ENCODE assay signal across 10 mouse cellular contexts in genomic region chr8:88523621-88524020, GRCm38 (mm10). TPM values are rescaled to one million over a fixed set of nuclear protein-coding genes. Genes with fewer than 3 reads are reported as not detected.
DNase-seq lines count a peak whose midpoint lies in the region; ATAC-seq lines count a peak whose summit lies in the region.
"Had no signal": no experiment of that assay in that cellular context is flagged by ENCODE, and none has a peak within 500 bp of the region (broad histone marks: within the 10 kb centered on the region; RNA-seq: fewer than 3 reads in every experiment).

No protein-coding gene starts in this region.

- DNase-seq in kidney, postnatal 4 days: peak; percentile 21 to 42
- no peak for DNase-seq in kidney, postnatal 10 days
- no peak for DNase-seq in ovary, postnatal 36 days (ENCODE audit: low spot score)
- DNase-seq in yolk sac, embryonic 10.5 days (ENCODE audit: low spot score): no peak
- DNase-seq: cerebellum, adult 11 months; layer of hippocampus, postnatal 36 days had no signal

- peaks cover 61% of the 10 kb centered on the region for H3K4me1 ChIP-seq in forebrain, embryonic 12.5 days
- peaks cover 19% of the 10 kb centered on the region; the same call in 1 of the 2 replicates for H3K4me1 ChIP-seq in intestine, embryonic 16.5 days (ENCODE audit: control insufficient read depth, insufficient read depth, low read length)
- H3K4me1 ChIP-seq in neural tube, embryonic 13.5 days (replicated peaks): peaks cover 68% of the 10 kb centered on the region

- peaks cover 34% of the 10 kb centered on the region for H3K27me3 ChIP-seq in forebrain, embryonic 12.5 days
- peaks cover 6% of the 10 kb centered on the region; the same call in 1 of the 2 replicates for H3K27me3 ChIP-seq in intestine, embryonic 16.5 days (replicated peaks; ENCODE audit: control insufficient read depth, insufficient read depth, low read length)
- peaks cover 15% of the 10 kb centered on the region; the same call in 1 of the 2 replicates for H3K27me3 ChIP-seq in neural tube, embryonic 13.5 days

- no peaks in the 10 kb centered on the region for H3K9me3 ChIP-seq in forebrain, embryonic 12.5 days
- H3K9me3 ChIP-seq in intestine, embryonic 16.5 days (ENCODE audit: control insufficient read depth, low read length): no peaks in the 10 kb centered on the region
- H3K9me3 ChIP-seq in neural tube, embryonic 13.5 days: no peaks in the 10 kb centered on the region

- 23% methylated on average over 4 of the region's 4 CpGs for WGBS in forebrain, embryonic 12.5 days
- WGBS in intestine, embryonic 16.5 days: 38% methylated on average over 4 of the region's 4 CpGs
- WGBS in neural tube, embryonic 13.5 days: 23% methylated on average over 4 of the region's 4 CpGs

- no peaks in the 10 kb centered on the region; the same call in 1 of the 2 replicates for H3K36me3 ChIP-seq in forebrain, embryonic 12.5 days (replicated peaks)
- H3K36me3 ChIP-seq in intestine, embryonic 16.5 days (ENCODE audit: control insufficient read depth, insufficient read depth, low read length): no peaks in the 10 kb centered on the region
- no peaks in the 10 kb centered on the region for H3K36me3 ChIP-seq in neural tube, embryonic 13.5 days

- peak overlapping the region; percentile 84 for H3K4me3 ChIP-seq in forebrain, embryonic 12.5 days (replicated peaks)
- 0 out of 2 replicates have a peak overlapping the region, but pooled peaks have one; percentile 74 for H3K4me3 ChIP-seq in intestine, embryonic 16.5 days (ENCODE audit: low read length)
- H3K4me3 ChIP-seq in neural tube, embryonic 13.5 days: peak overlapping the region; percentile 81

- H3K9ac ChIP-seq in forebrain, embryonic 12.5 days: peak overlapping the region; percentile 14; the same call in 1 of the 2 replicates
- no peak overlapping the region for H3K9ac ChIP-seq in intestine, embryonic 16.5 days (ENCODE audit: low read depth, low read length)
- H3K9ac ChIP-seq in neural tube, embryonic 13.5 days: peak overlapping the region; percentile 41; the same call in 1 of the 2 replicates

- peak overlapping the region; percentile 97 for H3K4me2 ChIP-seq in forebrain, embryonic 12.5 days
- peak overlapping the region; percentile 99 for H3K4me2 ChIP-seq in intestine, embryonic 16.5 days (ENCODE audit: low read depth, low read length)
- peak overlapping the region; percentile 98 for H3K4me2 ChIP-seq in neural tube, embryonic 13.5 days

- H3K27ac ChIP-seq in forebrain, embryonic 12.5 days: no peak overlapping the region
- H3K27ac ChIP-seq in intestine, embryonic 16.5 days (ENCODE audit: low read length): no peak overlapping the region
- no peak overlapping the region for H3K27ac ChIP-seq in neural tube, embryonic 13.5 days (replicated peaks)

- no peak for ATAC-seq in forebrain, embryonic 12.5 days (ENCODE audit: low FRiP score)
- ATAC-seq in intestine, embryonic 16.5 days: no peak
- ATAC-seq in neural tube, embryonic 13.5 days (ENCODE audit: low read depth): no peak
- ATAC-seq in inflammation-experienced regulatory T-cells, adult 6 months: no peak

RNA-seq across cellular contexts. Expression of gene Nkd1, which starts 2.5 kb away (rescaled TPM):
- 51.2 and 64.4 TPM in 2 replicates for polyA plus RNA-seq in forebrain, embryonic 12.5 days (2016; fragmentation: Nextera tagmentation; extraction: Ambion mirVana)
- 27.8 and 28.4 TPM in 2 replicates for polyA plus RNA-seq in intestine, embryonic 16.5 days (2015; fragmentation: Nextera tagmentation; extraction: Ambion mirVana)
- 48.9 and 52.3 TPM in 2 replicates for polyA plus RNA-seq in neural tube, embryonic 13.5 days (2015; fragmentation: Nextera tagmentation; extraction: Ambion mirVana)
- polyA plus RNA-seq in inflammation-experienced regulatory T-cells, adult 6 months (2017; shearing (Covaris generic)): not detected

Comparison
In these comparisons a context has a peak if more than half of its experiments do, and no peak if none do; other contexts are left out.
1. DNase-seq: peak in kidney, postnatal 4 days (2 of 2); none in kidney, postnatal 10 days (single experiment), ovary, postnatal 36 days (single experiment) and yolk sac, embryonic 10.5 days (single experiment).
2. RNA of gene Nkd1, which starts 2.5 kb away (polyA plus RNA-seq): 51.2 to 64.4 TPM in forebrain, embryonic 12.5 days, 48.9 to 52.3 TPM in neural tube, embryonic 13.5 days and 27.8 to 28.4 TPM in intestine, embryonic 16.5 days; not detected in inflammation-experienced regulatory T-cells, adult 6 months; every median in the first group is over 10 times any median in the second.
3. Peak in every context shown above with its lines, with median percentiles within 50 percentile points of each other: H3K4me2 ChIP-seq and H3K4me3 ChIP-seq.